Mouse (Mus musculus) liver, embryonic 15.5 days (tissue): ENCODE results near the gene Cbx5. TPM values are rescaled to one million over a fixed set of nuclear protein-coding genes. Genes with fewer than 3 reads are reported as not detected.

ENCODE experiments used
- ATAC-seq: fragments of 200-750 bp; cut with Nextera tagmentation; 2 replicates; pipeline ENCODE4 v1.8.0; 2017; ENCODE audit warnings: moderate number of reproducible peaks, mild to moderate bottlenecking, moderate library complexity; ENCODE audit not compliant: insufficient read depth
- H3K27ac ChIP-seq: fragments of 300-500 bp; sonication (generic); replicated peaks from 2 replicates; pipeline ENCODE4 v1.5.1; 2015; ENCODE audit warnings: mild to moderate bottlenecking, inconsistent platforms
- H3K27me3 ChIP-seq: fragments of 300-500 bp; sonication (generic); 2 replicates; pipeline ENCODE4 v1.6.1; 2015; ENCODE audit warnings: mild to moderate bottlenecking, inconsistent platforms
- H3K36me3 ChIP-seq: fragments of 300-500 bp; sonication (generic); replicated peaks from 2 replicates; pipeline ENCODE4 v1.6.1; 2015; ENCODE audit warnings: moderate library complexity, mild to moderate bottlenecking, inconsistent platforms
- H3K4me1 ChIP-seq: fragments of 300-500 bp; sonication (generic); replicated peaks from 2 replicates; pipeline ENCODE4 v1.6.1; 2015; ENCODE audit warnings: inconsistent platforms
- H3K4me2 ChIP-seq: fragments of 300-500 bp; sonication (generic); 2 replicates; pipeline ENCODE4 v1.6.1; 2015; ENCODE audit warnings: moderate library complexity, mild to moderate bottlenecking, inconsistent platforms
- H3K4me3 ChIP-seq: fragments of 300-500 bp; sonication (generic); replicated peaks from 2 replicates; pipeline ENCODE4 v1.5.1; 2015; ENCODE audit warnings: mild to moderate bottlenecking, inconsistent platforms
- H3K9ac ChIP-seq: fragments of 300-500 bp; sonication (generic); 2 replicates; pipeline ENCODE4 v1.6.1; 2015; ENCODE audit warnings: moderate library complexity, mild to moderate bottlenecking, inconsistent platforms
- H3K9me3 ChIP-seq: fragments of 300-500 bp; sonication (generic); replicated peaks from 2 replicates; pipeline ENCODE4 v1.6.1; 2016; ENCODE audit warnings: inconsistent platforms
- WGBS: fragments of 180-500 bp; shearing (Covaris S2); methylation state at CpG from one replicate; pipeline ENCODE4 v1.1.7; 2015; ENCODE audit warnings: mixed read lengths; ENCODE audit not compliant: insufficient replicate concordance; 5-methylcytosine and 5-hydroxymethylcytosine counted together
- polyA plus RNA-seq: library from polyadenylated mRNA; unstranded; fragments of >200 nt; fragmentation: Nextera tagmentation; extraction: Ambion mirVana; gene quantifications from 2 replicates; pipeline ENCODE4 v1.2.1, GENCODE M21; 2015

The Cbx5 gene
- polyA plus RNA-seq, 1 experiment from 2014 or later: 49.2 TPM

DNA sequence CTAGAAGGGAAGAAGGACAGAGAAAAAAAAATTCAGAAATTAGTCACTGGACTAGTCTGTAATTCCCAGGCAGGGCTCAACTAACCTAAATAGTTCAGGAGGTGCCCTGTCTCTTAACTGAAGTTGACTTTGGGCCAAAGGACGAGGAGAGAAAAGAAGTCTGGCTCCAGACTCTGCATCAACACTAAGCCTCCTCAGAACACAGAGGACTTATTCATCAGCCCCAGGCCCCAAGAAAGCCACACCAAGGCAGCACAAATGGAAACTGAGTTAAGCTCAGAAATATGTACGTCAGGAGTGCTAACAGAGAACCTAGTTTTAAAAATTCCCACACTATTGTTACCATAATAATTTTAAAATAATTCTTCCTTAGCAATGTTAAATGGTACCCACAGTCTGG, 25.5 kb downstream of the Cbx5 start:
- Histone ChIP-seq H3K36me3 (peaks cover 40% of the 10 kb centered on the region), H3K4me1 (peaks cover 30% of the 10 kb centered on the region), H3K4me2 (peak overlapping the region; percentile 9; the same call in 1 of the 2 replicates), H3K9ac (no peak overlapping the region), H3K4me3 (no peak overlapping the region), H3K27ac (0 out of 2 replicates have a peak overlapping the region, but pooled peaks have one; percentile 16), H3K27me3 (no peaks in the 10 kb centered on the region), H3K9me3 (no peaks in the 10 kb centered on the region)
- WGBS: 74% methylated on average over 2 of the region's 2 CpGs
- ATAC-seq: no peak

DNA sequence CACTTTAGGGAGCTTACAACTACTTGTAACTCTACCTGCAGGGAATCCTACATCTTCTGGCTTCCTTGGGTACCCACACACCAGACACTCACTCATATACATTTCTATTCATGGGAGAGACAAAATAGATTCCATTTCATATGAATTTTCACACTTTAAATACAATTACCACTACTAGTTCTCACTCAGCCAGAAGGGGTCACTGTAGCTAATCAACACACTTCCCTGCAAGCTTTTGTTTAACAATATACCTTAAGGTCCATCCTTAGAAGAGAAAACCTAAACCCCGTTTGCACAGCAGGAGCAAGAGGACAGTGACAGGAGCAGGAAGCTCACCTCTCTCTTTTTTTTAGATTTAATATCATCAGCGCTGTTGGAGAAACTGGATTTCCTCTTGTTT, 34.5 kb downstream of the Cbx5 start:
- no peak overlapping the region for H3K4me2 ChIP-seq
- H3K27ac ChIP-seq: no peak overlapping the region
- H3K27me3 ChIP-seq: no peaks in the 10 kb centered on the region
- no peak overlapping the region for H3K4me3 ChIP-seq
- H3K36me3 ChIP-seq: peaks cover 95% of the 10 kb centered on the region
- H3K9me3 ChIP-seq: no peaks in the 10 kb centered on the region
- no peak overlapping the region for H3K9ac ChIP-seq
- ATAC-seq: no peak
- WGBS: 73% methylated on average over 2 of the region's 2 CpGs
- no peaks in the 10 kb centered on the region for H3K4me1 ChIP-seq

DNA sequence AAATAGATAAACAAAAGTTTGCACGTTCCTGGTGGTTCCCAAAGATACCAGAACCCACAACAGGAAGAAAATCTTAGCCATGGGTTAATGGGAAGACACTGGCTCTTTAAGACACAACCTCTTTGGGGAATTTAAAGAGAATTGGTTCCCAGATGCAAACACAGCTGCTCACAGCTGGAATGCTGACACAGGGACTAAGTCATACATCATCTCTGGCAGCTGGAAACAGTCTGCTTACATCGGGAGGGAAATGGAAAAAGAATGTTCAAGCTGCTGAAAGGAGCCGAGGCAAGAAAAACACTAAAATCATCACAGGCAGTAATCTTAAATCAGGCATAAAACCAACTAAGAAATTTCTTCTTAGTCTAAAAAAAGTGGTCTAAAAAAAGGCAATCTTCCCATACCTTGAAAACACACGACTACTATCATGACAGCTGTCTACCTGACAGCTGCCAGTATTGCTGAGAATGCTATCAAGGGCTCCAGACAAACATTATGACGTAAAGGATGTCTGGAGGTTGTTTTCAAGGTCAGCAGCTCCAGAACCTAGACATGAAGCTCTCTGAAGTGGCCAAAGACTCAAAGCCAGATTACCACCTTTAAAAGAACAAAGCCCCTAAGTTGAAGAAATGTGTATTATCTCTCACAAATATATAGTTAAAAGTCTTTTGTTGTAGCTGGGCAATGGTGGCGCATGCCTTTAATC, 37.4 kb downstream of the Cbx5 start:
- ATAC-seq: no peak
- H3K4me1 ChIP-seq: no peaks in the 10 kb centered on the region
- H3K9ac ChIP-seq: no peak overlapping the region
- no peak overlapping the region for H3K27ac ChIP-seq
- no peaks in the 10 kb centered on the region for H3K27me3 ChIP-seq
- H3K4me3 ChIP-seq: no peak overlapping the region
- peaks cover 95% of the 10 kb centered on the region for H3K36me3 ChIP-seq
- WGBS: 60% methylated on average over 6 of the region's 6 CpGs
- H3K4me2 ChIP-seq: no peak overlapping the region
- no peaks in the 10 kb centered on the region for H3K9me3 ChIP-seq

DNA sequence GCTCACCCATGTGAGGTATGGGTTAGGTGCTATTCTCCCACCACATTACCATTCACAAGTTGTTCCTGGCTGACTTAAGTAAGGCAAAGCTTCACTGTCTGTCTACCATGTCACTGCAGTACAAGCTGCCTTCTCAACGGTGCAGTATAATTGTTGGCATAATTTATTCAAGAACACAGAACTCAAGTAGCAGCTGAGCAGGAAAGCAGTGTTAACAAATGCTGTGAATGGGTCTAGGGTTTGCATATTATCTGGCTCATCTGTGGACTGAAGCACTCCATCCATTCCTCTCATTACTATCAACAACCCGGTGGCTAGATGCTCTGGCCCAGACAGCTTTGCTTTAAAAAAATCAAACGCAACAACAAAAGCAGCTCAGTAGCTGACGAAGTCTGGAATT, 41.8 kb downstream of the Cbx5 start:
- WGBS: 86% methylated on average over 4 of the region's 4 CpGs
- Histone ChIP-seq H3K4me1 (no peaks in the 10 kb centered on the region), H3K4me2 (no peak overlapping the region), H3K27me3 (no peaks in the 10 kb centered on the region), H3K9me3 (no peaks in the 10 kb centered on the region), H3K4me3 (no peak overlapping the region), H3K27ac (no peak overlapping the region), H3K36me3 (peaks cover 95% of the 10 kb centered on the region), H3K9ac (no peak overlapping the region)
- ATAC-seq: no peak

DNA sequence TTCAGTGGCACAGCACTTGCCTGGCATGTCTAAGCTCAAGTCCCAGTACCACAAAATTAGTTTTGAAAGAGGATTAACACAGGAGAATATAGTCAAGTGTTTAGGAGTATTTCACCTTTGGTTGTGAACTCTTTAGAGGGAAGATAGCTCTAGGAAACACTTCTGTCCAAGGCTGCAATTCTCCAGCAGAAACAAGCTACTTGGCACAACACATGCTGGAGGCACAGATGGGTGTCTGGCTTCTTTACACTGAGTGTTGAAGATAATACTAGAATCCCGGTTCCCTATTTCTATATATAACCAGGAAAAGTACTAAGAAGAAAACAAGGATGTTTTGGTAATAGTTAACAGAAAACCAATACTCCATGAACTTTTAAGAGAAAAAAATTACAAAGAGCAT, 42.8 kb downstream of the Cbx5 start:
- WGBS: 70% methylated on average over 1 of the region's 1 CpGs
- no peak overlapping the region for H3K4me2 ChIP-seq
- no peaks in the 10 kb centered on the region for H3K4me1 ChIP-seq
- no peak overlapping the region for H3K27ac ChIP-seq
- no peak for ATAC-seq
- peaks cover 95% of the 10 kb centered on the region for H3K36me3 ChIP-seq
- H3K9me3 ChIP-seq: no peaks in the 10 kb centered on the region
- no peaks in the 10 kb centered on the region for H3K27me3 ChIP-seq
- no peak overlapping the region for H3K4me3 ChIP-seq
- no peak overlapping the region for H3K9ac ChIP-seq

DNA sequence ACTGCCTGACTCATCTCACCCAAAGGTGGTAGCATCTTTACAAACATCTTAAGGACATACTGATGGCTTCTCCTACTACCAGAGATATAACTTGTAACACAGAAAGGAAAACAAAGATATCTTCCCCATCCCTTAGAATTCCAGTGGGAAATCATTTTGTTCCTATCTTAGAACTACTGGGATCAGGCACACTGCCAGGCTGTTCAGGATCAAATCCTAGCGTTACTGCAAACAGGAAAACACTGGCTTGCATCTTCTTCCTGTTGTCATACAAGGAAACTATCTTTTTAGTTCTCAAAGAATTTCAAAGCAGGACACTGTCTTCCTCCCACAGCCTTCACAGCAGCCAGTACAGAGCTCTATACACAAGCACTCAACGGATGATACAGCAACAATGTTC, 46.0 kb downstream of the Cbx5 start:
- no peaks in the 10 kb centered on the region for H3K27me3 ChIP-seq
- 72% methylated on average over 2 of the region's 2 CpGs for WGBS
- H3K4me3 ChIP-seq: no peak overlapping the region
- H3K4me2 ChIP-seq: no peak overlapping the region
- H3K9me3 ChIP-seq: no peaks in the 10 kb centered on the region
- no peak overlapping the region for H3K27ac ChIP-seq
- no peak for ATAC-seq
- H3K9ac ChIP-seq: no peak overlapping the region
- peaks cover 86% of the 10 kb centered on the region for H3K36me3 ChIP-seq
- H3K4me1 ChIP-seq: no peaks in the 10 kb centered on the region; the same call in 1 of the 2 replicates

DNA sequence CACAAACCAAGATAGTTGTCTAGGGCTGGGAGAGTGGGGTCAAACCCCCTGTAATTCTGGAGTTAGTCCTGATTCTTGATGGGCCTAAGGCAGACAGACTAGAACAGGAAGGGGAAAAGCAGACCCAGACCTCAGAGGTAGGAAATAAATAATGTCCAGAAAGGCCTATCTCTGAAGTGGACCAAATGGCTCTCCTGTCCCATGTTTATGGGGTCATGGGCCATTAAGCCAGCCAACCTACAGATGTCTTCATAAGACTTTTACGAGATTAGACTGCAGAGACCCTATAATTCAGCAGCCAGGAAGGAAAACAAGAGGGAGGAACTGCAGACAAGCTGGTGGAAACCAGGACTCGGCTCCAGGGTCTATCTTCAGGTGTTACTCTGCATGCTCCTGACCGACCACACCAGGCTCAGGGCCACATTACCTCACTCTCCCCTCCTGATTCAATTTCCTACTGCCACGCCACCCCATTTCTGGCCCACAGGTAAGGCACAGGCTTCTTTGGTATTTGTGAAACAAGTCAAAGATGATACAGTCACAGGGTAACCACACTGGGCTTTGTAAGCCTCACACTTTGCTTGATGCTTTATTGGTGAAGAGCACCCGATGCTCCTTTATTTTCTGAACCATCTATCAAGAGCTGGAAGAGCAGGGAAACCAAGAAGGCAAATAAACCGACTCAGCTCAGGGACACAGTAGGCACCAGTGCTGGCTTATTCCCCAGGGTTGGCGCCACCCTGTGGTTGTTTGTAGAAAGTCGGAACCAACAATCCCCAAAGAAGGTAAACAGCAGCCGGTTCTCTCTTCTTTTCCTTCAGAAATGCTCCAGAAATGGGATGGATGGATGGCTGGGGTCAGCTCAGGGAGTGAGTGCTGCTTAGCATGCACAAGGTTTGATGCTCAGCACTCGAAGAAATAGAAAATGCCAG, 48.8 kb downstream of the Cbx5 start:
- ATAC-seq: no peak
- Histone ChIP-seq H3K4me3 (no peak overlapping the region), H3K27ac (no peak overlapping the region), H3K27me3 (peaks cover 2% of the 10 kb centered on the region; the same call in 1 of the 2 replicates), H3K9me3 (no peaks in the 10 kb centered on the region), H3K36me3 (peaks cover 58% of the 10 kb centered on the region), H3K9ac (no peak overlapping the region), H3K4me1 (no peaks in the 10 kb centered on the region; the same call in 1 of the 2 replicates), H3K4me2 (no peak overlapping the region)
- WGBS: 60% methylated on average over 10 of the region's 10 CpGs

DNA sequence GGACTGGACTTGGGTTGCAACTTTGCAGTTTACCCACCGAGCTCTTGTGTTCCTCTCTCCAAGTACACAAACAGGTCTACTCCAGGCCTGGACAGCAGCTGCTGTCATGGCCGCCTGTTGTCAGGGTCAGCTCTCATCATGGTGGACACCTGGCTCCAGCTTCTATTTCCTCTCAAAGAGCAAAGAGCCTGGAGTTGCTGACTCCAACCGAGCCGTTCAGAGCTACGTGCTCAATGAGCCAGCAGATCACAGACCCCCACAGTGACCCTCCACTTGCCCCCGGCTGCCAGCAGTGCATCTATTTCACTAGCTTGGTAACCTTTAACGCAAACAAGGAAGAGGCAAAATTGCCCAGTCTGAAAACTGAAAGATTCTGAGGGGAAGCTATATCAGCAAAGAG, 49.5 kb downstream of the Cbx5 start:
- peaks cover 51% of the 10 kb centered on the region for H3K36me3 ChIP-seq
- WGBS: 86% methylated on average over 7 of the region's 7 CpGs

DNA sequence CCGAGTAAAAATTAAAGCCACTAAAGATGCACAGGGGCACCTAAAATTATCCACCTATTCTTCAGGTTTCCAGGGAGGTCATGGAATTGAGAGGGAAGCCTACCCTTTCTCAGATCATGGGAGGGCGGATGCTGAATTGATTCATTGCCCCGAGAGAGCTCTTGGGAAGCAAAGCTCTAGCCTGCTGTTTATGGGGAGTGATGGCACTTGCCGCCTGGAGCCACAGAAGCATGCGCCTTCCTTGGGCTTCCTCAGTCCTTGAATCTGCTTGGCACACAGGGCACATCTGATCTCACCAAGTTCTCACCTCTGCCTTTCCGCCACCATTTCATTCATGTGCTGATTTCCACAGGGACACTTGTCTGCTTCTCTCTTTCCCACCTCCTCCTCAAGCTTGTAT, 51.8 kb downstream of the Cbx5 start:
- no peak overlapping the region for H3K27ac ChIP-seq
- 80% methylated on average over 6 of the region's 6 CpGs for WGBS
- H3K4me1 ChIP-seq: peaks cover 11% of the 10 kb centered on the region
- H3K27me3 ChIP-seq: peaks cover 31% of the 10 kb centered on the region
- peaks cover 30% of the 10 kb centered on the region for H3K36me3 ChIP-seq
- H3K9me3 ChIP-seq: no peaks in the 10 kb centered on the region
- no peak overlapping the region for H3K4me3 ChIP-seq
- no peak for ATAC-seq
- H3K9ac ChIP-seq: no peak overlapping the region
- H3K4me2 ChIP-seq: no peak overlapping the region

More for the DNA sequence above, 49.5 kb downstream of the Cbx5 start:
- Histone ChIP-seq H3K27me3 (peaks cover 8% of the 10 kb centered on the region), H3K27ac (no peak overlapping the region), H3K9me3 (no peaks in the 10 kb centered on the region), H3K9ac (no peak overlapping the region), H3K4me2 (no peak overlapping the region), H3K4me1 (no peaks in the 10 kb centered on the region; the same call in 1 of the 2 replicates), H3K4me3 (no peak overlapping the region)
- ATAC-seq: no peak

DNA sequence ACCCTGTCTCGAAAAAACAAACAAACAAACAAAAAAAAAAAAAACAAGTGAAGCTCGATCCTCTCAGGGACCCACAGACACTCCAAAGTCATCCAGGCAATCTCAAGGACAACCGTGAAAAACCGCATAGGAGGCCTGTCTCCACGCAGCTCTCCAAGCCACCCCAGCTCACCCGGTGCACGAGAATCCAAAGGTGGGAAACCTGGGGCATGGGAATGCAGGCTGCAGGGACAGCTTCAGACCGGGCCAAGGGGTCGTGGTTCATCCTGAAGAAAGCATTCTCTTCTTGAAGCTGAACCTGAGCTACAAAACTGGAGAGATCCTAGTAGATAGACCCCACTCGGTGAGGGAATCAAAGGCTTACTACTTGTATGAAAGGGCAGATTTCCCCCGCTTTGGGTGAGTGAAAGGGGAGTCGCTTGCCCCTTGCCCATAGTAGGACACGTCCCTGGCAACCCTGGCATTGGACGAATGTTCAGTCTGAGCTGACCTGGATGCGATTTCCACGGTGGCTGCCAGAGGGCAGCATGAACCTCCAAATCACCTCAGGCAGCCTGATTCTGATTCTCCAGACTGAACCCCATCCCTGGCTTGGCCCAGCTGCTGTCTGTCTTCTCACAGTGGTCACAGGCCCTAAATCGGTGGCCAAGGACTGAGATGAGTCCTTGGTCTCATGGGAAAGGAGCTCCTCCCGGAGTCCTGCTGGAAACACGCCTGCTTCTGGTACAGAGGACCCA, 54.0 kb downstream of the Cbx5 start:
- H3K36me3 ChIP-seq: peaks cover 8% of the 10 kb centered on the region; the same call in 1 of the 2 replicates
- no peak overlapping the region for H3K27ac ChIP-seq
- 44% methylated on average over 19 of the region's 19 CpGs for WGBS
- peaks cover 53% of the 10 kb centered on the region for H3K27me3 ChIP-seq
- H3K9me3 ChIP-seq: no peaks in the 10 kb centered on the region
- H3K9ac ChIP-seq: no peak overlapping the region
- no peak for ATAC-seq
- H3K4me3 ChIP-seq: no peak overlapping the region
- H3K4me2 ChIP-seq: no peak overlapping the region
- H3K4me1 ChIP-seq: peaks cover 17% of the 10 kb centered on the region
